In genomic region chr12:86216687-86217421, GRCm38 (mm10) we compare ENCODE assay signal across 8 mouse cellular contexts. TPM values are rescaled to one million over a fixed set of nuclear protein-coding genes. Genes with fewer than 3 reads are reported as not detected.
DNase-seq lines count a peak whose midpoint lies in the region; ATAC-seq and TF ChIP-seq lines count a peak whose summit lies in the region.

No protein-coding gene starts in this region.

- no peak overlapping the region for H3K27ac ChIP-seq in left cerebral cortex, adult 2 months
- H3K27ac ChIP-seq in embryonic facial prominence, embryonic 11.5 days (replicated peaks; ENCODE audit: low read depth, low read length), result no peak overlapping the region
- no peak overlapping the region for H3K27ac ChIP-seq in limb, embryonic 10.5 days
- no peak overlapping the region for H3K27ac ChIP-seq in olfactory bulb, adult 2 months (ENCODE audit: insufficient read depth, low read depth, low read length)

- no peak for TF ChIP-seq CTCF in left cerebral cortex, adult 2 months (IDR thresholded peaks at IDR 0.05)
- no peak for TF ChIP-seq CTCF in olfactory bulb, adult 2 months (IDR thresholded peaks at IDR 0.05; ENCODE audit: insufficient read depth, low read depth, low read length)

- peak; percentile 75; the same call in 1 of the 2 replicates for ATAC-seq in embryonic facial prominence, embryonic 11.5 days (replicated peaks; ENCODE audit: insufficient number of reproducible peaks, low FRiP score, low TSS enrichment, low read depth)
- no peak for ATAC-seq in megakaryocyte, adult 5-6 weeks (ENCODE audit: poor library complexity, severe bottlenecking)

- H3K4me2 ChIP-seq in embryonic facial prominence, embryonic 11.5 days (ENCODE audit: low read depth, low read length), result peak overlapping the region; percentile 16; the same call in 1 of the 2 replicates

- TF ChIP-seq POLR2A in olfactory bulb, adult 2 months (IDR thresholded peaks at IDR 0.05; ENCODE audit: insufficient read depth, low read depth, low read length), result no peak

- H3K27me3 ChIP-seq in embryonic facial prominence, embryonic 11.5 days (ENCODE audit: control insufficient read depth, insufficient read depth, low read length), result peaks cover 29% of the 10 kb centered on the region
- peaks cover 81% of the 10 kb centered on the region for H3K27me3 ChIP-seq in limb, embryonic 10.5 days (ENCODE audit: low read depth, poor library complexity, severe bottlenecking)

- intact Hi-C loops in left cerebral cortex, adult 2 months (cut with DNase I), result no loop called here

- no peaks in the 10 kb centered on the region for H3K9me3 ChIP-seq in embryonic facial prominence, embryonic 11.5 days (replicated peaks; ENCODE audit: control insufficient read depth, low read length)
- no peaks in the 10 kb centered on the region for H3K9me3 ChIP-seq in limb, embryonic 10.5 days (replicated peaks)

- H3K9ac ChIP-seq in embryonic facial prominence, embryonic 11.5 days (replicated peaks; ENCODE audit: low read length), result no peak overlapping the region

- no peaks in the 10 kb centered on the region for H3K36me3 ChIP-seq in embryonic facial prominence, embryonic 11.5 days (replicated peaks; ENCODE audit: control insufficient read depth, insufficient read depth, low read depth, low read length)
- no peaks in the 10 kb centered on the region for H3K36me3 ChIP-seq in limb, embryonic 10.5 days

- under 1% methylated on average over 21 of the region's 22 CpGs for whole genome bisulfite sequencing in embryonic facial prominence, embryonic 11.5 days
- WGBS in limb, embryonic 10.5 days, result under 1% methylated on average over 22 of the region's 22 CpGs
- WGBS in olfactory bulb, adult 2 months, result 7% methylated on average over 22 of the region's 22 CpGs

- H3K4me3 ChIP-seq in left cerebral cortex, adult 2 months, result 0 out of 2 replicates have a peak overlapping the region, but pooled peaks have one; percentile 3
- H3K4me3 ChIP-seq in embryonic facial prominence, embryonic 11.5 days (ENCODE audit: low read depth, low read length), result no peak overlapping the region
- H3K4me3 ChIP-seq in limb, embryonic 10.5 days, result peak overlapping the region; percentile 47
- peak overlapping the region; percentile 35 for H3K4me3 ChIP-seq in olfactory bulb, adult 2 months (ENCODE audit: insufficient read depth, low read depth, low read length)

- DNase-seq in left cerebral cortex, adult 2 months (ENCODE audit: extremely low spot score in 1 of 2, low spot score in 2 of 2), result no peak
- no peak for DNase-seq in left cerebral cortex, adult 18-20 months (ENCODE audit: low spot score in 2 of 2)
- peak; percentile 71 for DNase-seq in embryonic facial prominence, embryonic 11.5 days (ENCODE audit: low spot score)
- peak; percentile 71 for DNase-seq in limb, embryonic 10.5 days (ENCODE audit: low spot score)
- DNase-seq in adrenal gland, postnatal 4 days (ENCODE audit: low spot score in 2 of 2), result no peak
- DNase-seq in thymus, adult 18-20 months, result no peak

- H3K4me1 ChIP-seq in embryonic facial prominence, embryonic 11.5 days (ENCODE audit: control insufficient read depth, insufficient read depth, low read length), result no peaks in the 10 kb centered on the region
- peaks cover 36% of the 10 kb centered on the region for H3K4me1 ChIP-seq in limb, embryonic 10.5 days
- peaks cover 20% of the 10 kb centered on the region for H3K4me1 ChIP-seq in olfactory bulb, adult 2 months (ENCODE audit: control insufficient read depth, insufficient read depth, low read length)

RNA-seq across cellular contexts. Expression of gene Gpatch2l, which starts 24.8 kb away (rescaled TPM):
- total RNA-seq in left cerebral cortex, adult 2 months (2021), result 10 to 100 TPM; 37.3 to 37.9 TPM
- 10 to 100 TPM; 33.4 to 36.2 TPM for total RNA-seq in left cerebral cortex, adult 18-20 months (2021)
- polyA plus RNA-seq in embryonic facial prominence, embryonic 11.5 days (2014; fragmentation: Nextera tagmentation; extraction: Ambion mirVana), result 15.5 and 16.2 TPM in 2 replicates
- 14.9 and 18.0 TPM in 2 replicates for polyA plus RNA-seq in limb, embryonic 10.5 days (2016; fragmentation: Nextera tagmentation; extraction: Ambion mirVana)
- polyA plus RNA-seq in olfactory bulb, adult 2 months (2012; ENCODE audit: insufficient read depth, insufficient read length, low replicate concordance, missing spikeins), result not detected in 2 replicates
- 10 to 100 TPM; 27.9 to 29.3 TPM for total RNA-seq in adrenal gland, postnatal 4 days (2021)
- 28.2 and 31.8 TPM in 2 replicates for total RNA-seq in megakaryocyte, adult 5-6 weeks (2015)
- 47.5 and 48.7 TPM in 2 replicates for total RNA-seq in megakaryocyte, adult 5-6 weeks (2017)

Comparison
In these comparisons a context has a peak if more than half of its experiments do, and no peak if none do; other contexts are left out.
1. DNase-seq: peak in embryonic facial prominence, embryonic 11.5 days (single experiment) and limb, embryonic 10.5 days (single experiment); none in left cerebral cortex, adult 2 months (0 of 2), left cerebral cortex, adult 18-20 months (0 of 2), adrenal gland, postnatal 4 days (0 of 2) and thymus, adult 18-20 months (0 of 2).